Mouse (Mus musculus) limb, embryonic 14.5 days (tissue): ENCODE measurements around the gene Timp2. TPM values are rescaled to one million over a fixed set of nuclear protein-coding genes. Genes with fewer than 3 reads are reported as not detected.

Experiments used
- ATAC-seq: fragments of 200-750 bp; cut with Nextera tagmentation; 2 replicates; pipeline ENCODE4 v1.8.0; 2017; ENCODE audit warnings: low read depth, moderate number of reproducible peaks, moderate TSS enrichment; ENCODE audit not compliant: low FRiP score
- DNase-seq: peaks from one replicate; pipeline ENCODE4 v3.0.0-alpha.2; 2015; ENCODE audit warnings: low spot score
- H3K27ac ChIP-seq: fragments of 300-500 bp; sonication (generic); replicated peaks from 2 replicates; pipeline ENCODE4 v1.5.1; 2014; ENCODE audit warnings: low read depth, mild to moderate bottlenecking, low read length, moderate library complexity, mixed read lengths
- H3K27me3 ChIP-seq: fragments of 300-500 bp; sonication (generic); 2 replicates; pipeline ENCODE4 v1.6.1; 2014; ENCODE audit warnings: low read length, mixed read lengths; ENCODE audit not compliant: control insufficient read depth, insufficient read depth
- H3K36me3 ChIP-seq: fragments of 300-500 bp; sonication (generic); 2 replicates; pipeline ENCODE4 v1.6.1; 2014; ENCODE audit warnings: mild to moderate bottlenecking, low read length, moderate library complexity, mixed read lengths; ENCODE audit not compliant: control insufficient read depth, insufficient read depth
- H3K4me1 ChIP-seq: fragments of 300-500 bp; sonication (generic); 2 replicates; pipeline ENCODE4 v1.6.1; 2014; ENCODE audit warnings: antibody characterized with exemption, low read length, mixed read lengths; ENCODE audit not compliant: control insufficient read depth, insufficient read depth
- H3K4me2 ChIP-seq: fragments of 300-500 bp; sonication (generic); replicated peaks from 2 replicates; pipeline ENCODE4 v1.6.1; 2014; ENCODE audit warnings: low read depth, mild to moderate bottlenecking, low read length, moderate library complexity; ENCODE audit not compliant: severe bottlenecking
- H3K4me3 ChIP-seq: fragments of 300-500 bp; sonication (generic); replicated peaks from 2 replicates; pipeline ENCODE4 v1.5.1; 2014; ENCODE audit warnings: low read length
- H3K9ac ChIP-seq: fragments of 300-500 bp; sonication (generic); 2 replicates; pipeline ENCODE4 v1.6.1; 2014; ENCODE audit warnings: mild to moderate bottlenecking, low read depth, low read length, moderate library complexity; ENCODE audit not compliant: severe bottlenecking
- H3K9me3 ChIP-seq: fragments of 300-500 bp; sonication (generic); 2 replicates; pipeline ENCODE4 v1.6.1; 2016; ENCODE audit warnings: low read length; ENCODE audit not compliant: control insufficient read depth
- POLR2A ChIP-seq: fragments of 200-500 bp; IDR thresholded peaks from 2 replicates; pipeline ENCODE4 v1.8.0; 2012; ENCODE audit warnings: inconsistent platforms, mild to moderate bottlenecking, moderate library complexity, borderline replicate concordance; ENCODE audit not compliant: insufficient read depth, insufficient read length; ENCODE audit errors: extremely low read depth
- WGBS: fragments of 180-500 bp; shearing (Covaris S2); extraction: QIAGEN DNeasy Blood & Tissue Kit; methylation state at CpG from one replicate; pipeline ENCODE4 v1.1.7; 2014; 5-methylcytosine and 5-hydroxymethylcytosine counted together
- polyA plus RNA-seq, 2 experiments: library from polyadenylated mRNA; depleted of rRNA in 1 of 2; stranded (reverse) in 1 of 2; unstranded in 1 of 2; fragments of >200 nt; fragmentation: Nextera tagmentation in 1 of 2; extraction: Ambion mirVana in 1 of 2; gene quantifications; 2 replicates each; pipeline versions ENCODE4 v1.2.1 to v1.2.3; 2012 to 2014

Gene Timp2
- polyA plus RNA-seq, 2 experiments = 175 to 202 TPM

DNA sequence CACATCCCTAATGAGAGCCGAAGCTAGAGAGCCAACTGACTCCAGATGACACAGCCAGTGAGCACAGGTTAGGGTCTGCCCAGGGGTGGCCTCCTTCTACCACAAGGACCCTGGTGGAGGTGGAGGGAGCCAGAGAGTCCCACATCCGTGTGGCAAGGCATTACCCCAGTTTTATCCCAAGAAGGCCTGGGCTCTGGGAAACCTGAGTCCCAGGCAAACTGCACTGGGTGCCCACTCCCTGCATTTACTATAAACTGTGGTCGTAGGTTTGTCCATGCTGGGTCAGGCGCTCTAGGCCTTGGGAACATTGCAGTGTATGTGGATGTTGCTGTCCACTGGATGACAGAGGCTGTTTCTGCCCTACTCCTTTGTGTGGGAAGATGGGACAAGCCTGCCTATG, 45.7 kb upstream of the Timp2 start:
- H3K4me3 ChIP-seq = no peak overlapping the region
- no peak overlapping the region for H3K9ac ChIP-seq
- peaks cover 29% of the 10 kb centered on the region for H3K4me1 ChIP-seq
- ATAC-seq = peak; percentile 17; the same call in 1 of the 2 replicates
- H3K9me3 ChIP-seq = no peaks in the 10 kb centered on the region
- H3K27ac ChIP-seq = peak overlapping the region; percentile 71
- peak overlapping the region; percentile 3; the same call in 1 of the 2 replicates for H3K4me2 ChIP-seq
- DNase-seq = no peak
- no peaks in the 10 kb centered on the region for H3K27me3 ChIP-seq
- peaks cover 10% of the 10 kb centered on the region; the same call in 1 of the 2 replicates for H3K36me3 ChIP-seq
- WGBS = 65% methylated on average over 4 of the region's 4 CpGs
- no peak for TF ChIP-seq POLR2A

DNA sequence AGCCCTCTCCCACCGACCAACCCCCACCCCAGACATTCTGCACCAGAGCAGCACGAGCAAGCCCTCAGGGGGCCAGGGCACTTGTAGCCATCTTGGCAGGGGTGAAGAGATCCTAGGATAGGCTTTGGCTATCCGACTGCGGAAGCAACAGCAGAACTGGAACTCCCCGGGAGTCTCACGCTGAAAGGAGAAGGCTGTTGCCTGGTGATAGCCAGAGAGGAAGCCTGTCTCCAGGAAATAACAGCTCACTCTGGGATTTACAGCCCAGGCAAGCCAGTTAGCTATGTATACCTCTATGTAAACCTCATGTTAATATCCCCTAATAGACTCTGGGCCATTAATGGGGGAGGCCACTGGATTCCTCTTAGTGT, 45.0 kb upstream of the Timp2 start:
- WGBS = 14% methylated on average over 6 of the region's 6 CpGs
- Histone ChIP-seq H3K9ac (peak overlapping the region; percentile 0; the same call in 1 of the 2 replicates), H3K4me3 (no peak overlapping the region), H3K36me3 (0 out of 2 replicates have a peak, but pooled peaks cover 6% of the 10 kb centered on the region), H3K27ac (peak overlapping the region; percentile 71), H3K4me1 (peaks cover 29% of the 10 kb centered on the region), H3K27me3 (no peaks in the 10 kb centered on the region), H3K9me3 (no peaks in the 10 kb centered on the region), H3K4me2 (no peak overlapping the region)
- no peak for TF ChIP-seq POLR2A
- ATAC-seq = peak; percentile 35; the same call in 1 of the 2 replicates
- peak; percentile 44 for DNase-seq

DNA sequence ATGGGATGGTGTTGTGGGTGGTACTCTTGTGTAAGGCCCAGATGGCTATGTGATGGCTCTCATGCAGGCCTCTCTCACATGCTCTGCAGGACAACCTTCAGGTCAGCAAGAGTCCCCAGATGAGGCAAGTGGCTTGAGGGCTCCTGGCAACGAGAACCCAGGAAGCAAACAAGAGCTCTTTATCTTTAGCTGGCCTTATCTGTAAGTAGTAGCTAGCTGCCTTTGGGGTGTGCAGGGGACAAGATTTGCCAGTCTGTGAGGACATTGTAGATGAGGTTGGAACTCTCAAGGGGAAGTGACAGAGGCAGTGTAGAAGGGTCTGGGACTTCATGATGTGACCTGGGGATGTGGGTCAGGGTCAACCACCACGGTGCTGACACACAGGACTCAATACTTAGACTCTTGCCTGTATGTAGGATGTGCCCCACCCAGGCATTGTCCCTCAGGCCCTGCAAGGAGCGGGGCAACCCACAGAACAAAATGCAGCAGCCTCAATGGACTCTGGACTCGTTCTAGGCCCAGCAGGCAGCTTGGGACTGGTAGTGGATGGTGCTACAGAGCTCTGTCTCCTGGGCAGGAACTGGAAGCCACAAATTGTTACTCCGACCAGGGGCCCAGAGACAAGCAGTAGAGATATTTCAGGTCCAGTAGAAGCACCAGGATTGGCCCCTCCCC, 44.5 kb upstream of the Timp2 start:
- no peak for ATAC-seq
- no peak for DNase-seq
- H3K27me3 ChIP-seq = no peaks in the 10 kb centered on the region
- 0 out of 2 replicates have a peak, but pooled peaks cover 4% of the 10 kb centered on the region for H3K36me3 ChIP-seq
- peak overlapping the region; percentile 0; the same call in 1 of the 2 replicates for H3K9ac ChIP-seq
- WGBS = 62% methylated on average over 5 of the region's 5 CpGs
- H3K4me3 ChIP-seq = no peak overlapping the region
- H3K4me2 ChIP-seq = no peak overlapping the region
- H3K4me1 ChIP-seq = peaks cover 29% of the 10 kb centered on the region
- TF ChIP-seq POLR2A = no peak
- H3K9me3 ChIP-seq = no peaks in the 10 kb centered on the region
- H3K27ac ChIP-seq = peak overlapping the region; percentile 71

DNA sequence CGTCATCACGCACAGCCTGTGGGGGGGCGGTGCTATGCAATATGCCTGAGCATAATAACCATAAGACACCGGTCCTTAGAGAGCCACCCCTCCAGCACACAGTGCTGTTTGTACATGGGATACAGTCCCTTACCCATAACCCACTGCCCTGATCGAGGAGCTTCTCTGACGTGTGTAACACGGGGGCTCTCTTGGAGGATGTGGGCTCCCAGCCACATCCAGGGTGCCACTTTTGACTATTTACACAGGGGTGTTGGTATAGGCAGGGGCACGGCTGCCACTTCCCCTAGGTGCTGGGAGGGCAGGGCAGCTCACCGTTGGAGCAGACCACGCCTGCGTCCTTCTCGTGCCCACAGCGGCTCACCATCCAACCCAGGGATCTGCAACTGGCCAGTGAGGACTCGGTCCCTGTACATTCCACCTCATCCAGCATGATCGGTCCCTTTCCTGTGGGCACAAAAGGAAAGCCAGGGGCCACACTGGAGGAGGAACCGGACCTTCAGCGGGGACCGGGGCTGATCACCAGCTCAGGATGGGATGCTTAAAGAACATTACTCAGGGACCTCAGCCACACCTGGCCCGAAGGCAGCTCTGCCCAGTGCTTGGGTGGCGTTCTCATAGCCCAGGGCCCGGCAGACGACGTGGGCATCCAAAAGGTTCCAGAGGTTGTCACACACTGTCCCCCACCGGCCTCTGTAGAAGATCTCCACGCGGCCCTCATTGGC, 42.4 kb upstream of the Timp2 start:
- Histone ChIP-seq H3K4me3 (no peak overlapping the region), H3K9me3 (no peaks in the 10 kb centered on the region), H3K27ac (no peak overlapping the region), H3K4me1 (peaks cover 29% of the 10 kb centered on the region), H3K36me3 (no peaks in the 10 kb centered on the region), H3K9ac (no peak overlapping the region), H3K4me2 (no peak overlapping the region), H3K27me3 (no peaks in the 10 kb centered on the region)
- DNase-seq (no peak), ATAC-seq (no peak)
- 94% methylated on average over 26 of the region's 26 CpGs for WGBS
- TF ChIP-seq POLR2A = no peak

DNA sequence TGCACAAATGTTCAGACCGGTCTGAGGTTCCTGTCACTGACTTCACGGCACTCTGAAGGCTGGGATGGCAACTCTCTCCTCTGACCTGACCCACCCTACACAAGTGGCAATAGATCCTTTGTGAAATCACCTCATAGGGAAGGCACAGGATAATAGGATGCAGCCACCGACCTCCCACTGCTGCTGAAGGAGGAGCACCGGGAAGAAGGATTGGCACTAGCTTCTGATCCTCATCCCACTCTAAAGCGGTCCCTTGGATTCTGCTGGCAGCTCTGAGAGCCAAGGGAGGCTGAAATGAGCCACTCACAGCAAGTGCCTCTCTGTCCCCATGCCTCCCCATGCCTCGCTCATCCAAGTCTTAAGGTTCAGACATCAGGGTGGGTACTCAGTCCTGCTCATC, 39.0 kb upstream of the Timp2 start:
- DNase-seq = no peak
- Histone ChIP-seq H3K27me3 (no peaks in the 10 kb centered on the region), H3K9ac (no peak overlapping the region), H3K4me2 (no peak overlapping the region), H3K36me3 (no peaks in the 10 kb centered on the region), H3K4me1 (0 out of 2 replicates have a peak, but pooled peaks cover 2% of the 10 kb centered on the region), H3K9me3 (no peaks in the 10 kb centered on the region), H3K4me3 (no peak overlapping the region), H3K27ac (no peak overlapping the region)
- no peak for TF ChIP-seq POLR2A
- ATAC-seq = no peak
- WGBS = 57% methylated on average over 6 of the region's 6 CpGs
